Mouse (Mus musculus): ENCODE results near the gene Rhbg.
"Not testable (repeated sequence)": the region's sequence is repeated elsewhere in the genome, so short reads cannot be mapped to it uniquely, and the experiment has no call there.

The Rhbg gene

DNA sequence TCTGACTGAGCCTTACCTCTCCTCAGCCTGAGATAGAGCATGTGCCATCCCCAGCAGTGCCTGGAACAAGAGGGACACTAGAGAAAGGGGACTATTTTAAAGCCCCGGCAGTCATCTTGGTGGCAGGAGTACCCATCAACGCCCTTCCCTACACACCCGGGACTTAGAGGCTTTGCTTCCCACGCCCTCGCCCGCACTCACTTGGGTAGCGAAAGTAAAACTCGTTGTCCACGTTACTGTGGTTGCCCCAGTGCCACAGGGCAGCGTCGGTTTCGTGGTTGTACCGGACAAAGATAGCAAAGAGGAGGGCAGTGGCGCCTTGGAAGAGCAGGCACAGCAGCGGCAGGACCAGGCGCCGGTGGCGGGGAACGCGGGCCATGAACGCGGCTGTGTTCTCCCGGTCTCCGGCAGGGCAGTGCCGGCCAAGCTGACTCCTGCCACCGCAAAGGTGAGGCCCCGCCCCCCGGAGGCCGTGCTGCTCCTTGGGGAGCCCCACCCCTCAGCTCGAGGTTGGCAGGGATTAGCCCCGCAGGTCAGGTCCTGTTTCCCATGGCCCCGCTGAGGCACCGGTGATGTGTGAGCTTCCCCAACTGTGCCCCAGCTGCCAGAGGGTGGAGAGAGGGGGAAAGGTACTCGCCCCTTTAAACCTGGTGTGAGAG lies at the start of gene Rhbg:
Gene Rhbg (minus strand): TSS at position 442 of the 659 bp plus-strand sequence.
- no peak for DNase-seq (ENCODE audit: low spot score in 2 of 2)

DNA sequence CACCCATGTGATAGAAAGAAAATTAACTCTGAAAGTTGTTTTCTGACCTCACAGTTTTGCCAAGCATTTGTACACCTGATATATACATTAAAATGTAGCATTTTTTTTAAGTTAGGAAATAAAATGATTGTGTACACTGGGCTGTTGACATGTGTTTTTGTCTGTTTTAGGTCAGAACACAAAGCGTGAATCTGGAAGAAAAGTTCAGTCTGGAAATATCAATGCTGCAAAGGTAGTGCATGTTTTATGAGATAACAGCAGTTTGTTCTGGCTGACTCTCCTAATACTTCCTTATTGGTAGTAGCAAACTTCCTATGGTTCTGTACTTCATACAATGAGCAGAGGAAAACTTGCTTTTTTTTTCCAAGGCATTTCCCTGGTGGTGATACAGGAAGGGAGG lies 44.7 kb upstream of the Rhbg start:
- DNase-seq (ENCODE audit: low spot score in 2 of 2), result no peak

DNA sequence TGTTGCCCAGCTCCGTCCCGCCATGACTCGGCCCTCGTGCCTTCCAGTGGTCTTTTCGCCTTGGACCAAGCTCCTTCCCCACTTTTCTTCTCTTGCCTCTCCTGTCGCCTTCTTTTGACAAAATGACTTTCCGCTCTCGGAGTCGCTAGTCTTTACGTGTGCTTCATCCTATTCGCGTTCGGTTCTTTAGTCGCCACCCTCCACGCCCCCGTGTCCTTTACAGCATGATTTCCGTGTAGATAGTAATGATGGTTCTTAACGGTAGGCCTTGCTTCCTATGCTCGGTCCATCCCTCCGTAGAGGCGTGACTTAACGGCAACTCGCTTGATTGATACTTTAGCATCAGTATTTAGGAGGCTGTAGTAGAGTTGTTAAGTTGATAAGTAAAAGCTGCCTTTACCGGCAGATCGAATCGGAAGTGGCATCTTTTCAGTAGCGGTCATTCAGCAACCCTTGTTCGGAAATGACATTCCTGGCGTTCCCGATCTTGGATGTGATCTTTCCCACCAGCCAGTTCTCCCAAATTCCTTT lies 42.9 kb upstream of the Rhbg start:
- DNase-seq (ENCODE audit: low spot score in 2 of 2), result peak in 1 of 2 experiments; percentile 67

DNA sequence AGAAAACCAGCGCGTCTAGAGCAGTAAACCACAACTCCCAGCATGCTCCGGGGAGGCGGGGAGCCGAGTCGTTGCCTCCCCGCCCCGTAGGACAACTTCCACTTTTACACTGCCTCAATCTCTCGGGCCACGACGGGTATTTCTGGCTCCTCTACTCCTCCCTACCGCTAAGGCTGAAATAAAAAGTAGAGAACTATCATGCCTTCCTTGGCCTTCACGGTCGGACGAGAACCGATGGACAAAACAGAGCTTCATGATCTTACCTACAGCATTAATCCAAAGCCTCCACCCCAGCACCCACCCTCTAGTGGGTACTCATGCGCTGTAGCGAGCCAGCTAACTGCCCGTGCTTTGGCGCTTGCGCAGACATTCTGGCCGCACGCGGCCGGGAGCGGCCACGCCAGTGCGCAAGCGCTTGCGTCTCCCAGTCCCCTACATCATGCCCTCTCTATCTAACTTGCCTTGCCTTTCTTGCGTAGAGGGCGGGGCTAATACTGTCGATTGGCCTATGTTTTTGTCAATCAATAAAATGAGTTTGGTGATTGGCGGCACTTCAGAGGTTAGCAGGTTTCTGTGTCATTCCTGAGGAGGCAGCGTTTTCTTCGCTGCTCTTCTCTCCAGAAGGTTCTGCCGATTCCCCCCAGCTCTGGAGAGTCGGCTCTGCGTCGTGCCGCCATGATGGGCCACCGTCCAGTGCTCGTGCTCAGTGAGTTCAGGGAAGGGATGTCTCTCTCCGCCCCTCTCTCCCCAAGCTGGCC lies 42.2 kb upstream of the Rhbg start, which contains the start of the genes Tsacc and Cct3:
Gene Tsacc (minus strand): TSS at position 439 of the 758 bp plus-strand sequence.
Gene Cct3 (plus strand): TSS at position 556 of the 758 bp plus-strand sequence.
- peak; percentile 94 to 98 for DNase-seq (ENCODE audit: low spot score in 2 of 2)

DNA sequence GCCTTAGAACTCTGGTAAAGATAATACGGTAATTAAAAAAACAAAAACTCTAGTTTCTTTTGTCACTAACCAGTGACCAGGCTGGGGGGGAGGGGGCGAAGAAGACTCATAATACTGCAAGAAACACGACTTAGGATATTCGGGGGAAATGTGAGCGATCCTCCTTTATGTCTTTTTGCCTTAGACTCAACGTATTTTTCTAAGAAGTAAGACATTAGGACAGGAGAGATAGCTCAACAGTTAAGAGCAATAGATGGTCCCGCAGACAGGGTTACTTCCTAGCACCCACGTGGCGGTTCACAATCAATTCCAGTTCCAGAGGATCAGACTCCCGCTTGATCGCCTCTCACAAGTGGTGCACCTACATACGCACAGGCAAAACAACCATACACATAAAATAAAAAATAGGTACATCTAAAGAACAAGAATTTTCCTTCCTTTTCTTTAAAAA lies 41.6 kb upstream of the Rhbg start:
- no peak for DNase-seq (ENCODE audit: low spot score in 2 of 2)

DNA sequence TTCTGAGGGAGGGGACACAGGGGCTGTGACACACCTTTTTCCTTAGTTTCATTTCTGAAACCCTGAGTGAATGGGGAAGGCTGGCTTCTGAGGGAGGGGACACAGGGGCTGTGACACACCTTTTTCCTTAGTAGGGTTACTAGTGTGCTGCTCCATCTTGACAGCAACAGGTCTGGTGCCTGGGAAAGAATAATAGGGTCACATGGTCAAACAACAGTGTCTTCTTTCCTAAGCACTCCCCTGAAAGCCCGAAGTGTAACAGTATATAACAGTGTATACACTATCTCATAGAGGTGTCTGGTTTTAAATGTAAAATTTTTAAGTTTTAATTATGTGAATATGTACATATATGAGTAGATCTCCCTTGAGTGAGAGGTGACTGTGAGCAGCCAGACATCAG lies 40.8 kb upstream of the Rhbg start:
- DNase-seq (ENCODE audit: low spot score in 2 of 2), result not testable (repeated sequence)

DNA sequence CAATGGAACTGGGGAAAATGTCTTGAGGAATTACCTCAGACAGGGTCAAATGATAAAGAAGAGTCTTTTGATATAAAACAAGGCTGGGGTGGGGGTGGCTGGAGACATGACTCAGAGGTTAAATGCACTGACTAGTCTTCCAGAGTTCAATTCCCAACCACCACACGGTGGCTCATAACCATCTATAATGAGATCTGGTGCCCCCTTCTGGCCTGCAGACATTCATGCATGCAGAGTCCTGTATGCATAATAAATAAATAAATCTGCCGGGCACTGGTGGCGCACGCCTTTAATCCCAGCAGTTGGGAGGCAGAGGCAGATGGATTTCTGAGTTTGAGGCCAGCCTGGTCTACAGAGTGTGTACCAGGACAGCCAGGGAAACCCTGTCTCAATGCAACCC lies 37.5 kb upstream of the Rhbg start:
- DNase-seq (ENCODE audit: low spot score in 2 of 2), result no peak

DNA sequence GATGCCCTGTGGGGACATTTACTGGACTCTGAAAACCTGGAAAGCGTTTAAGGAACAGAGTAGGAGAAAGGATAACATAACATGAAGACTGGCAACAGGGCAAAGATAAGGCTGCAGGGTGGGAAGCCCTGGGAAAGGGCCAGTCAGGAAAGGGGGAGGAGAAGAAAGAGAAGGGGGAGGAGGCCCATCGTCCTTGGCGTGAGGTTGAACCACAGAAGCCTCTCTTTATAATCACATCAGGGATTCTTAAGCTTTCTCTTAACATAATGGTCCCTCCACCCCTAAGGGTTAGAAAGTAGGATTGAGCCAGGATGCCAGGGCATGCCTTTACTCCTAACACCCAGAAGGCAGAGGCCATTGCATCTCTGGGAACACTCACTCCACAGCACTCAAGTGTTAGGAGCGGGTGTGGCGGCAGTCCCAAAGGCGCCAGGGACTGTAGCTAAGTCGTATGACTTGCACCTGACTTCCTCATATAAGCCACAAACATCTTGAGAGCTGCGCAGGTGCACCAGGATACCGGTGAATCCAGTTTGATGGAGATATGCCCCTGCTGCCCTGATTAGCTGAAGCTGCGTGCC lies 33.7 kb upstream of the Rhbg start:
- not testable (repeated sequence) for DNase-seq (ENCODE audit: low spot score in 2 of 2)

DNA sequence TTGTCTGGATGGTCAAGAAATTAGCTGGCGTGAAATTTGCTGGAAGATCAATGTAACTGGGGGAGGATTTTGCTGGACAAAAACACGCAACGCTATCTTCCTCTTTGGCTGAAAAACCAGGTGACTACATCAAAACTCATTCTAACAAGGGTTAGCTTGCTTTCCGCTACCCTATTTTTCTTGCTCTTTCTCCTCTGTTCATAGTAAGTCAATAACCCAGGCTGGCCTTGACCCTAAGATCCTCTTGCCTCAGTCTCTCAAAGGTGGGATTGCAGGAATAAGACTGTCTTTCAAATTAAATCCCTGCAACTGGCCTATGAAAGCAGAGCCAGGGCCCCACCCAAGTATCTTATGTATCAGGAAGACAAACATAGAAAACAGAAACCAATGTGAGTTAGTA lies 32.6 kb upstream of the Rhbg start, which contains the start of gene Gm38392:
Gene Gm38392 (minus strand): TSS at position 101 of the 400 bp plus-strand sequence.
- DNase-seq (ENCODE audit: low spot score in 2 of 2), result no peak

DNA sequence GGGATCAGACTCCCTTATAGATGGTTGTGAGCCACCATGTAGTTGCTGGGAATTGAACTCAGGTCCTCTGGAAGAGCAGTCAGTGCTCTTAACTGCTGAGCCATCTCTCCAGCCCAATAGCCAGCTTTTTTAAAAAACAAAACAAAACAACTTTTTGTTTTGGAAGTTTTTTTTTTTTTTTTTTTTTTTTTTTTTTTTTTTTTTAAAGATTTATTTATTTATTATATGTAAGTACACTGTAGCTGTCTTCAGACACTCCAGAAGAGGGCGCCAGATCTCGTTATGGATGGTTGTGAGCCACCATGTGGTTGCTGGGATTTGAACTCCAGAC lies 31.0 kb upstream of the Rhbg start:
- DNase-seq (ENCODE audit: low spot score in 2 of 2), result not testable (repeated sequence)

DNA sequence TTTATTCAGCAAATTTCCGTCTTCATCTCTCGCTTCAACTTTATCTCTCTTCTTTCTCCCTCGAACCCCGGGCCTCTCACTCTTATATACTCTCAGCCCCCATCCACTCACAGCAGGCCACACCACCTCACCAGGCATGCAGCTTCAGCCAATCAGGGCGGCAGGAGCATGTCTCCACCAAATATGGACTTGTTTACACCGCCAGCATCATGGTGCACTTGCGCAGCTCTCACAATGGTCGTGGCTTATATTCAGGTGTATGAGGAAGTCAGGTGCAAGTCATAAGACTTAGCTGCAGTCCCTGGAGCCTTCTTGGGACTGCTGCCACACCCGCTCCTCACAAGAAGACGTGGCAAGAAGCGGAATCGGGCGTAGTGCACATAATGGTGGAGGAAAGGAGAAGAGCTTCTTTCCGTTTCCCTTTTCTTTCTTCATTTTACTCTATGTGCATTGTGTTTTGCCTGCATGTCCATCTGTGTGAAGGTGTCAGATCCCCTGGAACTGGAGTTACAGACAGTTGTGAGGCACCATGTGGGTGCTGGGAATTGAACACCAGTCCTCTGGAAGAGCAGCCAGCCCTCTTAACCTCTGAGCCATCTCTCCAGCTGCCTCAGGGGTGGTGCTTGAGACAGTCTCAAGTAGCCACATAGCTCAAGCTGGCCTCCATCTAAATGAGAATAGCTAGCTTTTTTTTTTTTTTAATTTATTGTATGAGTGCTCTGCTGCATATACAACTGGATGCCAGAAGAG lies 30.5 kb upstream of the Rhbg start:
- not testable (repeated sequence) for DNase-seq (ENCODE audit: low spot score in 2 of 2)

DNA sequence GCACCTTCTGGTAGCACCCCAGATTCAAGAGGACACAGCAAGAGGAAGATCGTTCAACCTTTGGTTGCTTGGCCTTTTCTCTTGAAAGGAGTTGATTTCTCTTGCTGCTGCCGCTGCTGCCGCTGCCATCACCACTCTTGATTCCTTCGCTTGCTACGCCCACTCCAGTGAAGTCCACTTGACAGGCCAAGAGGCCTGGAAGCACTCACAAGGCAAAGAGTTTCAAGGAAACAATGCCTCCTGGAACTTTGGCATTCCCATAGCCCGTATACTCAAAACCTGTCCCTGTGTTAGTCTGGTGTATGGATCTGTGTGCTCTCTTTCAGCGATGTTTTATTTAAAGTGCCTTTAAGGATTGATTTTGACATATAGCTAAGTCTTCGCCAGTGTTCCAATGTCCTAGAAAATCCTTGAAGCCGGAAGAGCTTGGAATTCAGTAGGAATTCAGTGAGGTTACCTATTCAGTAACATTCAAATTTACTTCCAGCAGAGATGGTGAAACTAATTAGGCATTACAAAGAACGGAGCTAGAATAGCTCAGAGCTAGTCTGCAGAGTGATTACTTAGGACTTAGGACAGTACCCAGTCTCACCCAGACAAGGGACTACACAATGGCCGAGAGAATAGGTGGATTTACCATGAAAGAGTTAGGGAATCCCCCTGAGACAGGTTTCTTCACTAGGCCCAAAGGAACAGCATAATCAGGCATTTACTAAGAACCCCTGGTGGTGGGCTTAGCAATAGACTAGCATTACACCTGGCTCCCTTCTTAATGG lies 26.8 kb upstream of the Rhbg start:
- DNase-seq (ENCODE audit: low spot score in 2 of 2), result not testable (repeated sequence)

DNA sequence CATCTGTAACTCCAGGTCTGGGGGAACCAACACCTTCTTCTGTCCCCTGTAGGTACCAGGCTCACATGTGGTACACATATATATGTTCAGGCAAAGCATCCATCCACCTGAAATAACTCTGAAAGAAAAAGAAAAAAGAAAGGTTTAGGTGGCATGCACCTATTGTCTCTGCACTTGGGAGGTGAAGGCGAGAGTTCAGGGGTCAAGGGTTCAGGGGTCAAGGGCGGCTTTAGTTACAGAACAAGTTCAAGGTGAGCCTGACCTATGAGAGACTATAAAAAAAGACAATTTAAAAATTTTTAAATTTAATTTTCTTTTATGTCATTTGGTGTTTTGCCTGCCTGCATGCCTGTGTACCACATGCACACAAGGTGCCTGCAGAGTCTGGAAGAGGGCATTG lies 25.5 kb upstream of the Rhbg start:
- DNase-seq (ENCODE audit: low spot score in 2 of 2), result no peak

DNA sequence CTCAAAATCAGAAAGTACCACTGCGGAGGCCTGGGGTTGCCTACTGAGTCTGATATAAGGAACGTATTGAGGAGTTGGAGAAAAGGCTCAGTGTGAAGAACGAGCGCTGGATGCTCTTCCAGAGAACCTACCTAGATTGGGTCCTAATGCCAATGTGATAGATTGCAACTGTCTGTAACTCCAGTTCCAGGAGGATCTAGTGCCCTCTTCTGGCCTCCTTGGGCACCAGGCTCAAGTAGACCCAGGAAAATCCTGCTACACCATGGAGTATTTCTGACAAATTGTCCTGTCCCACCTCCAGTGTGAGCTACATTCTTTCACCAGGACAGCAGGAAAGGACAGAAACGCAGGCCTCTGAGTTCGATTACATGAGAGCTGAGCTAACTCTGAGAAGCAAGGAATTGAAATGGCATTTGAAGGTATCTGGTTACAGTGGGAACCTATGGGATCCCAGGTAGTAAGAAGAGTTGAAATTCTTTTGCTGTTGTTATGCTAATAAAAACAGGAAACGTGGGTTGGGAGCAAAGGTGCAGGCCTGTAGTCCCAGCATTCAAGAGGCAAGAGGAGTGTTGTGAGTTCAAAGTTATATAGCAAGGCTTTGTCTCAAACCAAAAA lies 22.1 kb upstream of the Rhbg start:
- DNase-seq (ENCODE audit: low spot score in 2 of 2), result peak in 1 of 2 experiments; percentile 57

DNA sequence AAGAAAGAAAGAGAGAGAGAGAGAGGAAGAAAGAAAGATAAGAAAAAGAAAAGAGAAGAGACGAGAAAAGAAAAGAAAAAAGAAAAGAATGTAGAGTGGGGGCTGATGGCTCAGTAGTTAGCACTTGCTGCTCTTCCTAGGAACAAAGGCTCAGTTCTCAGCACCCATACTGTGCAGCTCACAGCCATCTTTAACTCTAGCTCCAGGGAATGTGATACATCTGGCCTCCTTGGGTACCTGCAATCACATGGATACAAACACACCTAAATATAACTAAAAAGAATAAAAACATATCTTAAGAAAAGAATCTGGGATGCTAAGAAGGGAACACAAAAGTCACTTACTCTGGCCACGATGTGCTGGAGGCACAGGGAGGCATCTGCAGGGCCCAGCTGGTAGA lies 21.6 kb upstream of the Rhbg start:
- DNase-seq (ENCODE audit: low spot score in 2 of 2), result no peak

DNA sequence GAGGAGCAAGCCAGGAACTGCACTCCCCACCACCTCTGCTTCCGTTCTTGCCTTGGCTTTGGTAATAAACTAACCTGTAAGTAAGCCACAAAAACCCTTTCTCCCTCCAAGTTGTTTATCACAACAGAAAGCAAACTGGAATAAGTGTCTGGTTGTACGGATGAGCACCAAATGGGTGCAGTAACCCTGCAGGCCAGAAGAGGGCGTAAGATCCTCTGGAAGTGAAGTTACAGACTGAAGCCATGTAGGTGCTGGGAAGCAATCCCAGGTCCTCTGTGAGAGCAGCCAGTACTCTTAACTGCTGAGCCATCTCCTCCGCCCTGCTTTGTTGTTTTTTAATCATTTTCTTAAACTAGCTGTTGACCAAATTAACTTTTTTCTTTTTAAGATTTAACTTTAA lies 19.5 kb upstream of the Rhbg start:
- DNase-seq (ENCODE audit: low spot score in 2 of 2), result no peak

DNA sequence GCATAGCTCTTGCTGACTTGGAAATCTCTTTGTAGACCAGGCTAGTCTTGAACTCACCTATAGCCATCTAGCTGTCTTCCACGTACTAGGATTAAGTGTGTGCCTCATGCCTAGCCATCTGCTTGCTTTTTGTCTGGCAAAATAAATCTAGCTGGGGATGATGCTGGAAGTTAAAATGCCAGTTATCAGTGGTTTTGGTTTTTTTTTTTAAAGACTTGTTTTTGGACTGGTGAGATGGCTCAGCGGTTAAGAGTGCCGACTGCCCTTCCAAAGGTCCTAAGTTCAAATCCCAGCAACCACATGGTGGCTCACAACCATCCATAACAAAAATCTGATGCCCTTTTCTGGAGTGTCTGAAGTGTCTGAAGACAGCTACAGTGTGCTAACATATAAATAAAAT lies 17.4 kb upstream of the Rhbg start:
- no peak for DNase-seq (ENCODE audit: low spot score in 2 of 2)

DNA sequence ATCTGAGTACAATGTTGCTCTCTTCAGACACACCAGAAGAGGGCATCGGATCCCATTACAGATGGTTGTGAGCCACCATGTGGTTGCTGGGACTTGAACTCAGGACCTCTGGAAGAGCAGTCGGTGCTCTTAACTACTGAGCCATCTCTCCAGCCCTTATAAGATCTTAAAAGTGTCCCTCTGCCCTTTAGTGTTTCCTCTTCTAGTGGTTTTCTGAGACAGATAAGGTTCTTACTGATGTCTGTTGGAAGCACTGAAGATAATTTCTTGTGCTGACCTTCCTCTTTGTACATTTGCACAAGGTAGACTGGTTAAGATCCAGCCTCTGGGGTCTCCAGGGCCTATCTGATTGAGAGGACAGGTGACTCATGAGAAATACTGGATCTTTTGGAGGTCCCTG lies 16.8 kb upstream of the Rhbg start:
- DNase-seq (ENCODE audit: low spot score in 2 of 2), result not testable (repeated sequence)

DNA sequence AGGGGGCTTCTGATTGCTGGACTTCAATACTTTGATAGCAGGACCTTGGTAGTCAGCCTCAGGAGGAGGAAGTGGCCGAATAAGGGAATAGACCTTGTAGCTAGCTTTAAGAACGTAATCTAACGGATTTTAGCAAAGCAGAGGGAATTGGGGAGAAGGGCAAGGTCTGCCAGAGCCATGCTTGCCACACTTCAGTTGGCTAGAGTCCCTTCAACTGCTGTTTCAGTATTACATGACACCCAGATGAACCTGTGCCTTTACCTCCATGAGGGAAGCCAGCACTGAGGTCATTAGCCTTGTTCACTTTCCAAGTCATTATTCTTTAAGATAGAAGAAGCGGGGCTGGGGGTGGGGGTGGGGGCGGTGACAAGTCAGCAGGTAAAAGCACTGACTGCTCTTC lies 14.5 kb upstream of the Rhbg start:
- DNase-seq (ENCODE audit: low spot score in 2 of 2), result no peak

DNA sequence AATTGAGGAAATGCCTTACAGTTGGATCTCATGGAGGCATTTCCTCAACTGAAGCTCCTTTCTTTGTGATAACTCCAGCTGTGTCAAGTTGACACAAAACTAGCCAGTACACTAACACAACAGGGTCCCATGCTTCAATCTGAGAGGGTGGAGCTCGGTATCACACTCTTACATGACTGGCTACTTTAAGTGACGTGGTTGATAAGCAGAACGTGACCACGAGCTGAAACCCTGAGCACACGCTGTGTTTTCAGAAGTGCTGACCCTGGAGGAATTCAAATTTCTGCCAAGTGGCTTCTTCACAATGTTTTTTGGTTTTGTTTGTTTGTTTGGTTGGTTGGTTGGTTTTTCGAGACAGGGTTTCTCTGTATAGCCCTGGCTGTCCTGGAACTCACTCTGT lies 13.5 kb upstream of the Rhbg start:
- not testable (repeated sequence) for DNase-seq (ENCODE audit: low spot score in 2 of 2)

DNA sequence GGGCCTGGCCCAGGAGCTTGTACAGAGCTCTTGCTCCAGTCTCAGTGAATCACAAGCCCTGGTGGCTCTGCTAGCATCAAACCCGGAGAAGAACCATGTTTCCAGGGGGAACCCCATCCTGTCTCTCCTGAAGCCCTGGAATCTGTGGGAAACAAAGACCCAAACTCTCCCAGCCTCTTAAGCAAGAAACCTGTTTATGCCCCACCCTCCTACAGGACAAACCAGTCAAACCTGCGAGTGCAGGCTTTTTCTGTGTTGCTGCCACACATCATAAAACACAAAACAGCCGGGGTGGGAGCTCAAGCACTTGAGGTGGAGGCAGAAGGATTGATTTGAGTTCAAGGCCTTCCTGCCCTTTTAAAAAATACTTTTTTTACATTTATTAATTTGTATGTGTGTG lies 7.8 kb upstream of the Rhbg start:
- DNase-seq (ENCODE audit: low spot score in 2 of 2), result no peak

Measured in frontal cortex, postnatal 36 days (tissue).